ENCODE assay signal across 43 mouse cellular contexts in the genomic region with DNA sequence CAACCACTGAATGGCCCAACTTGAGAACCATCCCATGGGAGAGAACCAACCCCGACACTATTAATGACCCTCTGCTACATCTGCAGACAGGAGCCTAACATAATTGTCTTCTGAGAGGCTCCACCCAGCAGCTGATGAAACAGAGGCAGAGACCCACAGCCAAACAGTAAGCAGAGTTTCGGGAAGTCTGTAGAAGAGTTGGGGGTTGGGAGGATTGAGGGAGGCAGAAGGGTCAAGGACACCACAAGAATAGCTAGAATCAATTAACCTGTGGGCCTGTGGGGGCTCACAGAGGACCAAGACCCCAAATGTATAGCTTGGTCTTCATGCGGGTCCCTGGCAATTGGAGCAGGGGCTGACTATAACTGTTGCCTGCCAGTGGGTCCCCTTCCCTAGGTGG. TPM values are rescaled to one million over a fixed set of nuclear protein-coding genes. Genes with fewer than 3 reads are reported as not detected.
"Had no signal": no experiment of that assay in that cellular context is flagged by ENCODE, and none has a peak within 500 bp of the region (broad histone marks: within the 10 kb centered on the region; RNA-seq: fewer than 3 reads in every experiment).

No protein-coding gene starts in this region.

- H3K9ac ChIP-seq: heart, embryonic 13.5 days; heart, embryonic 15.5 days; hindbrain, embryonic 12.5 days; hindbrain, embryonic 14.5 days; intestine, embryonic 15.5 days; kidney, embryonic 15.5 days; limb, embryonic 13.5 days; limb, embryonic 15.5 days; liver, embryonic 12.5 days; liver, embryonic 14.5 days had no signal

- H3K27me3 ChIP-seq: heart, embryonic 13.5 days; heart, embryonic 15.5 days; hindbrain, embryonic 12.5 days; intestine, embryonic 15.5 days; kidney, embryonic 15.5 days; limb, embryonic 13.5 days; limb, embryonic 15.5 days; liver, embryonic 12.5 days had no signal

- H3K27ac ChIP-seq: gastrocnemius, adult 2 months; heart, adult 2 months; heart, embryonic 13.5 days; heart, embryonic 15.5 days; hindbrain, embryonic 10.5 days; hindbrain, embryonic 12.5 days; hindbrain, embryonic 14.5 days; intestine, embryonic 15.5 days; kidney, embryonic 15.5 days; kidney, postnatal 0 days; limb, embryonic 13.5 days; limb, embryonic 15.5 days; liver, embryonic 12.5 days; liver, embryonic 14.5 days had no signal

- H3K36me3 ChIP-seq: heart, embryonic 13.5 days; heart, embryonic 15.5 days; hindbrain, embryonic 10.5 days; hindbrain, embryonic 12.5 days; intestine, embryonic 15.5 days; kidney, embryonic 15.5 days; limb, embryonic 13.5 days; liver, embryonic 12.5 days had no signal

- ATAC-seq: hindbrain, embryonic 16.5 days; inflammation-experienced regulatory T-cells, adult 6 months; intestine, embryonic 15.5 days; intestine, postnatal 0 days; liver, embryonic 12.5 days had no signal

- H3K4me3 ChIP-seq: gastrocnemius, adult 2 months; heart, adult 2 months; heart, embryonic 13.5 days; heart, embryonic 15.5 days; hindbrain, embryonic 10.5 days; hindbrain, embryonic 12.5 days; intestine, embryonic 15.5 days; kidney, embryonic 15.5 days; limb, embryonic 13.5 days; limb, embryonic 15.5 days; liver, embryonic 12.5 days had no signal

- H3K4me1 ChIP-seq: hindbrain, embryonic 10.5 days; hindbrain, embryonic 12.5 days; kidney, embryonic 15.5 days; limb, embryonic 13.5 days; limb, embryonic 15.5 days had no signal

- H3K9me3 ChIP-seq: heart, embryonic 15.5 days; hindbrain, embryonic 10.5 days; hindbrain, embryonic 12.5 days; intestine, embryonic 15.5 days; kidney, embryonic 15.5 days; limb, embryonic 13.5 days; limb, embryonic 15.5 days; liver, embryonic 12.5 days had no signal

- DNase-seq: gastrocnemius, adult 2 months; gastrocnemius, postnatal 10 days; gastrocnemius, postnatal 25 days; heart, adult 2 months; heart, postnatal 14 days; heart, postnatal 4 days; kidney, adult 18-20 months; kidney, adult 9 months; kidney, postnatal 14 days; kidney, postnatal 36 days; layer of hippocampus, adult 9-11 months; layer of hippocampus, postnatal 36 days; left cerebral cortex, postnatal 4 days had no signal

RNA-seq across cellular contexts. Expression of gene Pdcl2, which starts 42.7 kb away (rescaled TPM):
- total RNA-seq: gastrocnemius, adult 2 months; gastrocnemius, postnatal 10 days; gastrocnemius, postnatal 25 days; gastrocnemius, postnatal 4 days; granulocyte monocyte progenitor cell, adult 5-6 weeks; heart, adult 2 months; heart, postnatal 14 days; heart, postnatal 4 days; layer of hippocampus, adult 18-20 months; layer of hippocampus, adult 8-10 months; layer of hippocampus, postnatal 14 days; layer of hippocampus, postnatal 36 days; left cerebral cortex, adult 18-20 months; left cerebral cortex, adult 8-10 months; left cerebral cortex, postnatal 10 days; left cerebral cortex, postnatal 25 days; left cerebral cortex, postnatal 4 days; liver, adult 2 months had no signal
- polyA plus RNA-seq: heart, adult 2 months; heart, embryonic 11.5 days; heart, embryonic 13.5 days; heart, embryonic 15.5 days; heart, postnatal 0 days; hindbrain, embryonic 10.5 days; hindbrain, embryonic 12.5 days; hindbrain, embryonic 14.5 days; hindbrain, embryonic 16.5 days; inflammation-experienced regulatory T-cells, adult 6 months; intestine, embryonic 15.5 days; intestine, postnatal 0 days; kidney, embryonic 15.5 days; kidney, postnatal 0 days; large intestine, adult 2 months; limb, embryonic 11.5 days; limb, embryonic 13.5 days; limb, embryonic 15.5 days; liver, adult 2 months; liver, embryonic 12.5 days; liver, embryonic 14.5 days; liver, embryonic 16.5 days had no signal
